Mouse (Mus musculus) induced T-regulatory cell, adult 2 months (primary cell): Measurements from ENCODE around the gene Tubb2a.

ENCODE experiments used
- DNase-seq: peaks from one replicate; pipeline ENCODE4 v3.0.0-alpha.2; 2012; ENCODE audit warnings: low read depth

The Tubb2a gene

GRCm38 (mm10) chr13:34077492-34078271 lies at the start of gene Tubb2a:
TSS of gene Tubb2a (minus strand) at chr13:34078007.
- DNase-seq = peak; percentile 92

GRCm38 (mm10) chr13:34125711-34126110 lies 47.9 kb upstream of the Tubb2a start:
- no peak for DNase-seq

DNA sequence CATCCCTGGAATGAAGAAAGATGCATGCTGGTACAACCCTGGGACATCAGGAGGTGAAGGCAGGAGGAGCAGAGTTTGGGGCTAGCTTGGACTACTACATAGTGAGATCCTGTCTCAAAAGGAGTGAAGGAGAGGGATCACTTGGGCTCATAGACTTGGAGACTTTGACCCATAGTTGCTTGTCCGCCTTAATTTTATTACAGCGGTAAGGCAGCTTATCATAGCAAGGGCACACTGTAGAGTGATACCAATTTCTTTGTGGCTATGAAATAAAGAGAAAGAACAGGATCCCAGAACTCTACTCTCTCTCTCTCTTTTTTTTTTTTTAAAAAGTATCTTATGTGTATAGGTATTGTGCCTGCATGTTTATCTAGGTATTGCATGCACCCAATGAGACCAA lies 42.7 kb upstream of the Tubb2a start:
- no peak for DNase-seq

- DNase-seq = no peak
Observed at GRCm38 (mm10) chr13:34119406-34119805, 41.6 kb upstream of the Tubb2a start.

DNA sequence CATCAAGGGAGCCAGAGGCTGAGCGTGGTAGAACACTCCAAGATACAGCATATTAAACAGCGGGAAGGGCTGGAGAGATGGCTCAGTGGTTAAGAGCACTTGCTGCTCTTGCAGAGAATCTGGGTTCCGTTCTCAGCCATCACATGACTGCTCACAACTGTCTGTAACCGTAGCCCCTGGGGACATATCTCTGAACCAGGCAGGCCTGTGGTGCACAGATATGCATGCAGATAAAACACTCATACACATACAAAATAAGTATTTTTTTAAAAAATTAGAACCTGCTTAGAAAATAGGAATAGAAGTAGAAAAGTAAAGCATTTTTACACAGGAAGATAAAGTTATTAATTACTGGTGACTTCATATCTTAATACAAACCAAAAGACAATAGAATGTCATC lies 41.0 kb upstream of the Tubb2a start:
- DNase-seq = no peak

- DNase-seq = no peak
Observed at GRCm38 (mm10) chr13:34116508-34116907, 38.7 kb upstream of the Tubb2a start.

GRCm38 (mm10) chr13:34114654-34115053 lies 36.8 kb upstream of the Tubb2a start:
- no peak for DNase-seq

DNA sequence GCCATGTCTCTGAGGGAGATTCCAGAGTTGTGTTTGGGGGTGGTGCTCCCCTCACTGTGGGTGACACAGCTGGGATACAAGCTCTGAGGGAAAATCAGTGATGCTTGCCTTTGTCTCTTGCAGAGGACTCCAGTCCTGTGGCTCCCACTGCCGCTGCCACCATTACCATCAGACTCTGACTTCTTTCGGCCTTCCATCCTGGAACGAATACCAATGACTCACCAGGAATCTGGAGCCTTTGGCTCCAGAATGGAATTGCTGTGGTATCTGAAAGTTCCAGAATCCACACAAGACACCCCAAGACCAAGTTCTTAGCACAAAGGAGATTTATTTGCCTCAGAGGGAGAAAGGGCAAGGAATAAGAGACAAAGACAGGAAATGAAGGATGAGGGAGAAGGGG lies 35.3 kb upstream of the Tubb2a start:
- DNase-seq = no peak

DNA sequence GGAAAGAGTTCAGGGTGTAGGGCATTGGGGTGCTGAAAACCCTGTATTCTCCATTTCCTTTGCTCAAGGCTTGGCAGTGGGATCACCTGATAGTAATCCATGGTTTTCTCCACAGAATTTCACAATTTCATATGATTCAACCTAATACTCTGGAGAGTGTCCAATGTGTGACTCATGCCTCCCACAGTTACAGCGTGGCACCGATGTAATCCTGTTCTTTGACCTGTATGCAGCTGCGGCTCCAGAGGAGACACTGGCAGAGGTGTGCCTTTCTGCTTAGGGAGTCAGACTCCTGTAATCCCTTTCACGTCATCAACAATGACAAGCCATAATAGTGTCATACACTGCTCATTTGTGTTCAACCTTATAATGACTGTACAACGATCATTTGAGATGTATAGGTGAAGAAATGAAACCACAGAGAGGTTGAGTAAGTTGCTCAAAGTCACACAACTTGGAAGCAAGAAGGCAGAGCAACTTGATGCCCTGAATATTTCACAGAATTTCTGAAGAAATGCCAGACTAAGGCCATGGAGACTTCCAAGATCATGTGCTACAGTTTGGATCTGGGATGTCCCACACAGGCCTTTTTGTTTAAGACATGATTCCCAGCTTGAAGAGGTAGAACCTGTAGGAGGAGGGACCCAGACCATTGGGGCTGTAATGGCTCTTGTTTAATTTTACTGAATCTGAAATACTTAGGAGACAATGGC lies 34.7 kb upstream of the Tubb2a start:
- DNase-seq = no peak

- no peak for DNase-seq
Observed at GRCm38 (mm10) chr13:34111878-34112277, 34.1 kb upstream of the Tubb2a start.

GRCm38 (mm10) chr13:34111019-34111418 lies 33.2 kb upstream of the Tubb2a start:
- DNase-seq = no peak

DNA sequence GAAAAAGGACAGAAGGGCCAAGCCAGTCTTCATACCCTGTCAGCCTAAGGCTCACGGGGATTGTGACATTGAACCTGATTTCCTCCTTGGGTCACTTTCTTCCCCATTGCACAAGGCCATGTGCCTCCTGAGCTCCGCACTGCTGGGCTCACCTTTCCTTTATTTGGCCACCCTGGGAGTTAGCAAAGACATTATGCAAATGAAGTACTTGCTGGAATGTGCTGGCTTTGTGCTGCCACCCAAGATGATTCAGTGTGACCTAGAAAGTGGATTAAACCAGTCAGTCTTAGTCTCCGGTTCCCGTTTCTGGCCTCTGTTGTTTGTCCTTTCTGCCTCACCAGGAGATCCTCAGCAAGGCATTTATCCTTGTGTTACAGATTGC lies 31.9 kb upstream of the Tubb2a start:
- no peak for DNase-seq

DNA sequence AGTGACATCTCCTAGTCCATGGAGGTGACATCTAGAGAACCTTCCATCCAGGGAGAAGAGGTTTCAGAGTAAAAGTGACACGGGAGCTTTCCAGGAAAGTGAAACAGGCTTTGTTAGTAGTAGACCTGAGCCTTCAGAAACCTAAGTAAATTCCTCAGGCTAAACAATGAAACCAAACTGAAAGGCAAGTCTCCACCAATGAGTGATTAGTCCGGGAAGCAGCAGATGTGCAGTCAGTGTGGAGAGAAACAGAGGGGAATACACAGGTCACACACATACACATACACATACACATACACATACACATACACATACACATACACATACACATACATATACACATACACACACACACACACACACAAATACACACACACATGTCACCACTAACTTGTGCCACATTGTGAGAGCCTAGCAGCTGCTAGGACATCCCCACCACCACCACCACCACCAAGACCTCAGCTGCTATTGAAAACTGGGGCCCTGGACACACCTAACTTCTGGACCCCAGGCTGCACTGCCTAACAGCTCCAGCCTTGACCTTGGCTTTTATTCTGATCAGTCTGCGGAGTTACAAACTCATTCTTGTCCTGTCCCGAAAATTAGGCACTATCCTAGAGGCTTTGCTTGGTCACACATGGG lies 31.3 kb upstream of the Tubb2a start:
- DNase-seq = no peak

GRCm38 (mm10) chr13:34106999-34107398 lies 29.2 kb upstream of the Tubb2a start:
- DNase-seq = no peak

DNA sequence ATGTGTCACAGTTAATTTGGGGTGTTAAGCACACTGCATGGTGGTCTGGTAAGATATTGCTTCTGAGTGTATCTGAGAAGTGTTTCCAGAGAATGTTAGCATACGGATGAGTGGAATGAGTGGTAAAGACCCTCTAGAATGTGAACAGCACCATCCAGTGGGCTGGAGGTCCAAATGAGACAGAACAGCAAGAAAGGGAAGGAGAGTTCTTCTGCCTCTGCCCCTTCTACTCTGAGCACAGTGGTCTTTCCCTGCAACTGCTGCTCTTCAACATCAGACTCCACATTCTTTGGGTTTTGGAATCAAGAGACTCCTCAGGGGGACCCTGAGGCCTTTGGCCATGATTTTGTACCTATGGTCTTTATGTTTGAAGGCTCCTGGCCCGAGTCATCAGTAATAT lies 28.4 kb upstream of the Tubb2a start:
- no peak for DNase-seq

DNA sequence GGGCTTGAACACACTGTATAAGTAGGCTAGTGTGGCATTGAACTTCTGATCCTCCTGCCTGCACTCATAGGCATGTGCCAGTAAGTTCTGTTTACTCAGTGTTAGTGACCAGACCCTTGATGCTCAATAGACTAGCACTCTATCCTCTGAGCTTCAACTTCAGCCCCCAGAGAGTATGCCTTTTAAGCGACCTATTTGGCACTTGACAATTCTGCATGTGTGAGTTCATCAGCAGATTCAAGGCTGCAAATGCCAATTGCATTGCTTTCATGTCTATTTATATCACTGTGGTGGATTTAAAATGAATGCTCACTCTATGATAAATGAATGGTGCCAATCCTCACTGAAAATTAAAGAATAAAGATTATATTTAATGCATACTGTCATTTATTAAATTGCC lies 27.6 kb upstream of the Tubb2a start:
- no peak for DNase-seq

DNA sequence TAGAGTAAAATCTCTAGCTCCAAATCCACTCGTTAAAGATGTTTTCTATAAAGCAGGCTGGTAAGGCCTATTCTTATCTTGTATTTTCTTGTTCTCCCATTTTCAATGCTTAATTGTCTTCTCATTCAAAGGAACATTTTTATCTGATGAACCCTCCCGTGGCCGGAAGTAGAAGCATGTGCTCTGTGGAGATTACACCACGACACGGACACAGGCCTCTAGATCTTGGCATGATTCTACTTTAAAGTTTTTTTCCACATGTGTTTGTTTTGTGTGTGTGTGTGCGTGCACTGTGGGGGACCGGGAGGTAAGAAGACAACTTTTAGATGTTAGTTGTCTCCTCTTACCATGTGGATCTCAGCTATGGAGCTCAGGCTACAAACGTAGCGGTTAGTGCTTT lies 24.1 kb upstream of the Tubb2a start:
- no peak for DNase-seq

DNA sequence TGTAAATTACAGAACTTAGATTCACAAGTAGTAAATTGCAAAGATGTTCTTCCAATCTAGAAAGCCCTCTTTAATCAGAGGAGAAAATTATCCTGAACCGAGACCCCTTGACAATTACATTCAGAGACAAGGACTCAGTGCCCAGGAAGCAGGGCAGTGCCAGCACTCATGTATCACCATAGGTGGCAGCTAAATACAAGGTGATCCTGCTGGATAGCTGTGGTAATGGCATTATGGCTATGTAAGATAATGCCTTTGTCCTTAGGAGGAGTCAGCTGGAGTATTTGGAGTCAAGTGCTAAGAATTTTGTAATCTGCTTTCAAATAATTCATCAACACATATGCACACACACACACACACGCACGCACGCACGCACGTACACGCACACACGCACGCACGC lies 23.4 kb upstream of the Tubb2a start:
- DNase-seq = no peak

DNA sequence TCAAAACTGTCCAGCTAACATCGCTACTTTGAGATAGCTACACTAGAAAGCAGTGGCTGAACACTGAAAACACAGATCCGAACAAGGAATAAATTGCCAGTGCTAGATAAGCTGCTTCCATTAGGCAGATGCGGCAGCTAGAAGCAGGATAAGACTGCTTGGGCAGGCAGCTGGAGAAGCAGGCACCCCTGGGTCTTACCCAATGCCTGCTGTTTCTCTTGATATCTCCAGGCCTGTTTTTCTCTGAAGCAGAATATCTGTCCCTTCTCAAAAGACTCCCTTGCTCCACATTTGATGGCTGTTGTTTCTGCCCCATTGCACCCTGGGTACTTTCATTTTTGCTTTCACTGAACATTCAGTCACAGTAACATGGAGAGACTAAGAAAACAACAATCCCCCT lies 22.9 kb upstream of the Tubb2a start:
- no peak for DNase-seq

GRCm38 (mm10) chr13:34097086-34097485 lies 19.3 kb upstream of the Tubb2a start:
- no peak for DNase-seq

DNA sequence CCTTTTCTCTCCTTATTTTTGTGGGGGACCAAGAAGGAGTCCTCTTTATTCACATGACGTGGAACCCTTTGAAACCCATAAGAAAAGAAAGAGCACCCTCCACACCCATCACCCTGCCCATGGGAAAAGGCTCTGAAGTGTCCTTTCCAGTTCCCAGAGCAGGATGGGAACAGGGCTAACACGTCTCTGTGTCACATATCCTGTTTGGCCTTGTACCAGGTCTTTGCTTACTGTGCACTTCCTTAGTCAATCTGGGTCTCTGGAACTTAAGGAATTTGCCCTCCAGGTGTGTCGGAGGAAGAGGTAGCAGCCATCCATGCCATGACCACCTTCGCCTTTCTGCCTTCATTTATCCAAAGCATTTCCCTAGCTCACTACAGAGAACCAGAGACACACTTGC lies 18.6 kb upstream of the Tubb2a start:
- DNase-seq = no peak

GRCm38 (mm10) chr13:34095542-34096435 lies 18.0 kb upstream of the Tubb2a start:
- DNase-seq = peak; percentile 66
